In genomic region chr3:92722631-92723030, GRCm38 (mm10) we compare ENCODE assay signal across 22 mouse cellular contexts. TPM values are rescaled to one million over a fixed set of nuclear protein-coding genes. Genes with fewer than 3 reads are reported as not detected.
"Had no signal": no experiment of that assay in that cellular context is flagged by ENCODE, and none has a peak within 500 bp of the region (broad histone marks: within the 10 kb centered on the region; RNA-seq: fewer than 3 reads in every experiment).

No protein-coding gene starts in this region.

- H3K36me3 ChIP-seq: kidney, embryonic 15.5 days; limb, embryonic 12.5 days; limb, embryonic 15.5 days; midbrain, embryonic 10.5 days; midbrain, embryonic 13.5 days had no signal

- H3K9me3 ChIP-seq: kidney, embryonic 15.5 days; limb, embryonic 12.5 days; limb, embryonic 15.5 days; megakaryocyte, embryonic 14.5 days; midbrain, embryonic 10.5 days; midbrain, embryonic 13.5 days had no signal

- H3K4me3 ChIP-seq: kidney, embryonic 15.5 days; limb, embryonic 12.5 days; limb, embryonic 15.5 days; megakaryocyte, embryonic 14.5 days; midbrain, embryonic 10.5 days; midbrain, embryonic 13.5 days had no signal

- H3K9ac ChIP-seq: kidney, embryonic 15.5 days; limb, embryonic 12.5 days; limb, embryonic 15.5 days; liver, embryonic 14.5 days; liver, postnatal 0 days; lung, embryonic 14.5 days; midbrain, embryonic 13.5 days had no signal

- H3K27ac ChIP-seq: kidney, embryonic 15.5 days; limb, embryonic 12.5 days; limb, embryonic 15.5 days; liver, embryonic 14.5 days; macrophage; midbrain, embryonic 10.5 days; midbrain, embryonic 13.5 days; stomach, postnatal 0 days had no signal

- DNase-seq: kidney, adult 2 months; kidney, postnatal 14 days; kidney, postnatal 4 days; left cerebral cortex, postnatal 4 days; liver, postnatal 0 days; lung, embryonic 14.5 days; thymus, adult 2 months; thymus, postnatal 14 days had no signal

- H3K4me1 ChIP-seq: kidney, embryonic 15.5 days; limb, embryonic 12.5 days; limb, embryonic 15.5 days; megakaryocyte, embryonic 14.5 days; midbrain, embryonic 10.5 days; midbrain, embryonic 13.5 days had no signal

RNA-seq across cellular contexts. Expression of gene Lce1f, which starts 2.5 kb away (rescaled TPM):
- total RNA-seq: layer of hippocampus, adult 18-20 months; layer of hippocampus, postnatal 14 days; left cerebral cortex, adult 8-10 months; left cerebral cortex, postnatal 14 days; left cerebral cortex, postnatal 4 days; midbrain, postnatal 0 days had no signal

RNA-seq across cellular contexts. Expression of gene Lce1e, which starts 13.8 kb away (rescaled TPM):
- total RNA-seq: layer of hippocampus, adult 18-20 months; layer of hippocampus, postnatal 14 days; left cerebral cortex, adult 8-10 months; left cerebral cortex, postnatal 14 days; left cerebral cortex, postnatal 4 days; midbrain, postnatal 0 days had no signal

RNA-seq across cellular contexts. Expression of gene Gm38119, which starts 16.3 kb away (rescaled TPM):
- total RNA-seq: layer of hippocampus, adult 18-20 months; layer of hippocampus, postnatal 14 days; left cerebral cortex, adult 8-10 months; left cerebral cortex, postnatal 14 days; left cerebral cortex, postnatal 4 days; midbrain, postnatal 0 days had no signal

RNA-seq across cellular contexts. Expression of gene Lce1g, which starts 29.5 kb away (rescaled TPM):
- total RNA-seq: layer of hippocampus, adult 18-20 months; layer of hippocampus, postnatal 14 days; left cerebral cortex, adult 8-10 months; left cerebral cortex, postnatal 14 days; left cerebral cortex, postnatal 4 days had no signal

RNA-seq across cellular contexts. Expression of gene Lce1d, which starts 35.6 kb away (rescaled TPM):
- total RNA-seq: layer of hippocampus, adult 18-20 months; layer of hippocampus, postnatal 14 days; left cerebral cortex, adult 8-10 months; left cerebral cortex, postnatal 14 days; left cerebral cortex, postnatal 4 days had no signal
